Mouse (Mus musculus): ENCODE results near the gene Rpl18. TPM values are rescaled to one million over a fixed set of nuclear protein-coding genes. Genes with fewer than 3 reads are reported as not detected.

Gene Rpl18
- polyA plus RNA-seq, 1 experiment from 2014 or later: 1,218 TPM

DNA sequence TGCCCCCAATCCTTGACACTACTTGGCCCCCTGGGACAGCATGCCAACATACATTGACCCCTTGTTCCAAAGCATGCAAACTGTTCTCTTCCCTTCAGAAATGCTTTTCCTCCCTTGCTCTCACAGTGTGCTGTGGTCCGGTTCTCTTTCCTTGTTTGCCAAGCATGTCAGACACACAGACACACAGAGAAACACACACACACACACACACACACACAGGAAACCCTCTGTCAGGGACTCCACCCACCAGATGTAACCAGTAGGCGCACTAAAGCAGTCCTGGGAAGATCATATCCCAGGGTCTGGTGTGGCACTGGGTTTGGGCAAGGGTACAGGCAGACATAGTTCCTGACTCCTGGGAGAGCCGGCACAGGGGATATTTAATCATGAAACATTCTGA is 28.4 kb upstream of the Rpl18 start:
- H3K4me1 ChIP-seq: peaks cover 54% of the 10 kb centered on the region
- H3K27ac ChIP-seq: no peak overlapping the region; the same call in 1 of the 2 replicates

DNA sequence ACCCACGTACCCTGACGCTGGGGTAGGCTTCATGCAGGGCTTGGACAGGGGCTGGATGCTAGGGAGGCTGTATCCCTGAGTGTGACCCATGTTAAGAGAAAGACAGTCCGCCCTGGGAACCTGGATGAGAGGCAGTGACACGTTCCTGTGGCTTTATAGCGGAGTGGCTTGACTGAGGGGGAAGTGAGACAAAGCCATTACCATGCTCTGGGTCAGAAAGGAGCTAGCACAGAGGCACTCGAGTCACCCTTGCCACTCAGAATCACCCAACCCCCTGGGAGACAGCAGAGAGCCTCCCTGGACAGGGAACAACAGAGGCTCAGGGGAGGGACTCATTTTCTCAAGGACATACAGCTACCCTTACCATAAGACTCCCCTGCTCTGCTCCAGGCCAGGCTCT is 26.2 kb upstream of the Rpl18 start:
- no peaks in the 10 kb centered on the region for H3K27me3 ChIP-seq (ENCODE audit: low read depth, poor library complexity, severe bottlenecking)
- no peaks in the 10 kb centered on the region for H3K36me3 ChIP-seq
- H3K4me3 ChIP-seq: no peak overlapping the region
- no peaks in the 10 kb centered on the region for H3K9me3 ChIP-seq (replicated peaks)
- no peak for DNase-seq (ENCODE audit: low spot score)
- H3K4me1 ChIP-seq: peaks cover 38% of the 10 kb centered on the region
- peak overlapping the region; percentile 7; the same call in 1 of the 2 replicates for H3K27ac ChIP-seq
- whole genome bisulfite sequencing: 61% methylated on average over 6 of the region's 6 CpGs

More for the DNA sequence above, 28.4 kb upstream of the Rpl18 start:
- no peak overlapping the region for H3K4me3 ChIP-seq
- no peaks in the 10 kb centered on the region for H3K27me3 ChIP-seq (ENCODE audit: low read depth, poor library complexity, severe bottlenecking)
- no peaks in the 10 kb centered on the region for H3K36me3 ChIP-seq
- DNase-seq (ENCODE audit: low spot score): no peak
- 89% methylated on average over 3 of the region's 3 CpGs for WGBS
- H3K9me3 ChIP-seq (replicated peaks): no peaks in the 10 kb centered on the region

GRCm38 (mm10) chr7:45689800-45690199 is 25.5 kb upstream of the Rpl18 start:
- H3K4me3 ChIP-seq: no peak overlapping the region
- WGBS: 82% methylated on average over 11 of the region's 11 CpGs
- H3K9me3 ChIP-seq (replicated peaks): no peaks in the 10 kb centered on the region
- H3K36me3 ChIP-seq: no peaks in the 10 kb centered on the region
- no peak overlapping the region for H3K27ac ChIP-seq
- no peak for DNase-seq (ENCODE audit: low spot score)
- H3K27me3 ChIP-seq (ENCODE audit: low read depth, poor library complexity, severe bottlenecking): no peaks in the 10 kb centered on the region
- peaks cover 41% of the 10 kb centered on the region for H3K4me1 ChIP-seq

DNA sequence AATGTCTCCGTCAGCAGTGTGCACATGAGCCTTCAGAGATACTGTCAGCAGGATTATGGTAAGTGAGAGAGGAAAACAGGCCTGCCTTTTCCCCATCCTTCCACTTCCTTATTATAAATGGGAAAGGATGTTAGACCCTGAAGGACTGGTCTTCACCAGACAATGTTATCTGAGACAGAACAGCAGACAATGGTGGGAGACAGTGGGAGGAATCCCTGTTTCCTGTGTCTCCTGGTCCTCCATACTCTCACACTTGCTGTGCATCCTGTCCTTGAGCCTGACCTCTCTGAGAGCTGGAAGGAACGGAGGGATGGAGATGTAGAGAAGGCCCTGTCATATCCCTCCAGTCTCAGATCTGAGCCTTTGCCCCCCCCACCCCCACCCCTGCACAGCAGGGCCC is 22.9 kb upstream of the Rpl18 start:
- DNase-seq (ENCODE audit: low spot score): no peak
- H3K27me3 ChIP-seq (ENCODE audit: low read depth, poor library complexity, severe bottlenecking): no peaks in the 10 kb centered on the region
- 0 out of 2 replicates have a peak overlapping the region, but pooled peaks have one; percentile 30 for H3K27ac ChIP-seq
- H3K4me1 ChIP-seq: peaks cover 33% of the 10 kb centered on the region
- no peak overlapping the region for H3K4me3 ChIP-seq
- no peaks in the 10 kb centered on the region for H3K9me3 ChIP-seq (replicated peaks)
- H3K36me3 ChIP-seq: no peaks in the 10 kb centered on the region
- WGBS: 85% methylated on average over 2 of the region's 2 CpGs

DNA sequence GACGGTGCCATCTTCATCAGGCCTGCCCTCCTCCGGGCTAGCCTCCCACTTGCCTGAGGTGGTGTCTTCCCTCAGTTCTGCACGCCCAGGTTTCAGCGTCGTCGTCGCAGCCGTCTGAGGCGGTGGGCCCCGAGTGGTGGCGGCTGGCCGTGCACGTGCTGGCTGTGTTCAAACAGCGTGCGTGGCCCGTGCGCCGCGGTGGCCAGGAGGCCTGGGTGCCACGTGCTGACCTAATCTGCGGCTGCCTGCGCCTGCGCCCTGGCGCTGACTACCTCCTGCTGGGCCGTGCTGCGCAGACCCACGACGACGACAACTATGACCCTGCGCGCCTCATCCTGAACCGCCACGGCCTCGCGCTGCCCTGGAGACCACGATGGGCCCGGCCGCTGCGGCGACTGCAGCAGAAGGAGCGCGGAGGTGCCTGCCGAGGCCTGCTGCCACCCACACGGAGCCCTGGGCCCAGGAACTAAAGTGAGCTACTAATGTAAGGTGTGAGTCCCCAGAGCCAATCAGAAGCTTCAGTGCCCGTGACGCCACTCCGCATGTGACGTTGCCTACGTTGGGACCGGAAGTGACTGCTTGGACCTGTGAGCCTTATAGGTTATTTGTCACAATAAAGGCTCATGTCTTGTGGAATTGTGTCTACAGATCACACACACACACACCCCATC is 21.2 kb upstream of the Rpl18 start, which contains the start of gene Sec1:
TSS of gene Sec1 (minus strand) at position 482 of the 671 bp plus-strand sequence.
- H3K9me3 ChIP-seq (replicated peaks): no peaks in the 10 kb centered on the region
- 90% methylated on average over 50 of the region's 50 CpGs for WGBS
- peaks cover 30% of the 10 kb centered on the region for H3K4me1 ChIP-seq
- H3K27ac ChIP-seq: peak within 1 kb of the TSS; percentile 76
- no peak within 1 kb of the TSS for H3K4me3 ChIP-seq
- DNase-seq (ENCODE audit: low spot score): no peak
- H3K27me3 ChIP-seq (ENCODE audit: low read depth, poor library complexity, severe bottlenecking): peaks cover 14% of the 10 kb centered on the region
- H3K36me3 ChIP-seq: no peaks in the 10 kb centered on the region

DNA sequence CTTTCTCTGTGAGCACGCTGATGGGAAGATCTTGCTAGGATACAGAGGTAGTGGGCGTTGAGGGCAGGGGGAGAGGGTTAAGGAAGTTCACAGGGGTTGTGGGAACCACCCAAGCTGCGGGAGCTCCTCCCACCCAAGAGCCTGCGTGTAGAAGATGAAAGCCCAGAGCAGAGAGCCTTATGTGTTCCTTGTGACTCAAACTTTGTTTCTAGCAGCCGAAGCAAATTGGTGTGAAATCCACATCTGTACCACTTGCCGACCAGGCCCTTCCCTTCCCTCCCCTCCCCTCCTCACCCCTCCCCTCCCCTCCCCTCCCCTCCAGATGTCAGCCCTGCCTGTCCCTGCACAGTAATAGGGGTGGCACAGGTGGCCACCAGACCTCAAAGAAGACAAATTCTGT is 20.2 kb upstream of the Rpl18 start:
- Histone ChIP-seq H3K9me3 (replicated peaks) (no peaks in the 10 kb centered on the region), H3K4me1 (peaks cover 39% of the 10 kb centered on the region), H3K27ac (peak overlapping the region; percentile 76), H3K4me3 (no peak overlapping the region), H3K27me3 (ENCODE audit: low read depth, poor library complexity, severe bottlenecking) (peaks cover 25% of the 10 kb centered on the region), H3K36me3 (no peaks in the 10 kb centered on the region)
- whole genome bisulfite sequencing: 14% methylated on average over 6 of the region's 6 CpGs
- DNase-seq (ENCODE audit: low spot score): peak; percentile 76

- Histone ChIP-seq H3K9me3 (replicated peaks) (no peaks in the 10 kb centered on the region), H3K27me3 (ENCODE audit: low read depth, poor library complexity, severe bottlenecking) (peaks cover 40% of the 10 kb centered on the region), H3K4me3 (no peak overlapping the region), H3K27ac (no peak overlapping the region), H3K36me3 (no peaks in the 10 kb centered on the region), H3K4me1 (peaks cover 46% of the 10 kb centered on the region)
- 87% methylated on average over 7 of the region's 7 CpGs for WGBS
- no peak for DNase-seq (ENCODE audit: low spot score)
Observed at GRCm38 (mm10) chr7:45697894-45698293, 17.4 kb upstream of the Rpl18 start.

- H3K4me3 ChIP-seq: peak within 1 kb of the TSS; percentile 51
- peaks cover 40% of the 10 kb centered on the region for H3K27me3 ChIP-seq (ENCODE audit: low read depth, poor library complexity, severe bottlenecking)
- no peak for DNase-seq (ENCODE audit: low spot score)
- WGBS: 1% methylated on average over 36 of the region's 36 CpGs
- no peaks in the 10 kb centered on the region for H3K36me3 ChIP-seq
- H3K27ac ChIP-seq: peak within 1 kb of the TSS; percentile 72
- no peaks in the 10 kb centered on the region for H3K9me3 ChIP-seq (replicated peaks)
- H3K4me1 ChIP-seq: peaks cover 51% of the 10 kb centered on the region
Observed at GRCm38 (mm10) chr7:45699523-45700141, 15.6 kb upstream of the Rpl18 start, which contains the start of gene Car11. TSS of gene Car11 (plus strand) at chr7:45699843.

- Histone ChIP-seq H3K27ac (peak overlapping the region; percentile 72), H3K4me1 (peaks cover 47% of the 10 kb centered on the region), H3K9me3 (replicated peaks) (no peaks in the 10 kb centered on the region), H3K4me3 (peak overlapping the region; percentile 51), H3K27me3 (ENCODE audit: low read depth, poor library complexity, severe bottlenecking) (peaks cover 40% of the 10 kb centered on the region), H3K36me3 (no peaks in the 10 kb centered on the region)
- DNase-seq (ENCODE audit: low spot score): peak; percentile 73
- under 1% methylated on average over 20 of the region's 20 CpGs for WGBS
Observed at GRCm38 (mm10) chr7:45700301-45701015, 14.8 kb upstream of the Rpl18 start.

GRCm38 (mm10) chr7:45701072-45701471 is 14.2 kb upstream of the Rpl18 start:
- Histone ChIP-seq H3K4me1 (peaks cover 49% of the 10 kb centered on the region), H3K4me3 (peak overlapping the region; percentile 51), H3K9me3 (replicated peaks) (no peaks in the 10 kb centered on the region), H3K27me3 (ENCODE audit: low read depth, poor library complexity, severe bottlenecking) (peaks cover 40% of the 10 kb centered on the region), H3K27ac (peak overlapping the region; percentile 59; the same call in 1 of the 2 replicates), H3K36me3 (no peaks in the 10 kb centered on the region)
- 34% methylated on average over 11 of the region's 11 CpGs for WGBS
- no peak for DNase-seq (ENCODE audit: low spot score)

- no peak for DNase-seq (ENCODE audit: low spot score)
- no peak overlapping the region for H3K27ac ChIP-seq
- peaks cover 40% of the 10 kb centered on the region for H3K27me3 ChIP-seq (ENCODE audit: low read depth, poor library complexity, severe bottlenecking)
- H3K4me1 ChIP-seq: peaks cover 54% of the 10 kb centered on the region
- H3K4me3 ChIP-seq: peak overlapping the region; percentile 51; the same call in 1 of the 2 replicates
- no peaks in the 10 kb centered on the region for H3K9me3 ChIP-seq (replicated peaks)
- no peaks in the 10 kb centered on the region for H3K36me3 ChIP-seq
- 89% methylated on average over 11 of the region's 11 CpGs for WGBS
Observed at GRCm38 (mm10) chr7:45701607-45702006, 13.7 kb upstream of the Rpl18 start.

DNA sequence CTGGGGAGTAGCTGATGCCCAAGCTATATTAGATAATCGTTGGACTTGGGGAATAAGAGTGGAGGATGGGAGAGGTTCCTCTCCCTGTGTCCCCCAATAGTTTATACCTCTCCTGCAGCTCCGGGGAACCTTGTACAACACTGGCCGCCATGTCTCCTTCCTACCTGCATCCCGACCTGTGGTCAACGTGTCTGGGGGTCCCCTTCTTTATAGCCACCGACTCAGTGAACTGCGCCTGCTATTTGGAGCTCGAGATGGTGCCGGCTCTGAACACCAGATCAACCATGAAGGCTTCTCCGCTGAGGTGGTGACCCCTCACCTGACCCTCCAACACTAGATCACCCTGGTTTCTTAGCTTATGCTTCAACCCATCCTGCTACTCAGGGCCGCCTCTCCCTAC is 12.9 kb upstream of the Rpl18 start:
- H3K4me1 ChIP-seq: peaks cover 61% of the 10 kb centered on the region

More for the DNA sequence above, 12.9 kb upstream of the Rpl18 start:
- 94% methylated on average over 11 of the region's 11 CpGs for WGBS
- Histone ChIP-seq H3K27me3 (ENCODE audit: low read depth, poor library complexity, severe bottlenecking) (peaks cover 40% of the 10 kb centered on the region), H3K9me3 (replicated peaks) (no peaks in the 10 kb centered on the region), H3K36me3 (no peaks in the 10 kb centered on the region), H3K27ac (no peak overlapping the region), H3K4me3 (no peak overlapping the region)
- no peak for DNase-seq (ENCODE audit: low spot score)

All from limb, embryonic 10.5 days (tissue).